Mouse (Mus musculus) MEL (cell line): ENCODE measurements at regions not wholly inside any gene's neighbourhood (a gene's known extent, or its start where the extent isn't known, plus 50 kb on each side); places are given as distances from the start of the nearest gene placed in this dataset.
A peak's percentile ranks its signal among the peaks of the same experiment; 100 is the strongest.

Source experiments
- DNase-seq: peaks from one replicate; pipeline ENCODE4 v3.0.0; 2011; ENCODE audit warnings: low read depth, low spot score
- H3K27ac ChIP-seq: 2 replicates; pipeline ENCODE4 v1.5.1; 2012; ENCODE audit warnings: low read depth, mild to moderate bottlenecking, control low read depth, low read length, moderate library complexity; ENCODE audit not compliant: control insufficient read depth
- H3K27me3 ChIP-seq, 2 experiments: fragments of 150-350 bp in 1 of 2; sonication (generic) in 1 of 2; 2 replicates each; pipeline ENCODE4 v1.6.1; 2012; ENCODE audit warnings: low read length in 2 of 2, mild to moderate bottlenecking in 2 of 2, improper control_type of control experiment in 1 of 2, moderate library complexity in 1 of 2; ENCODE audit not compliant: insufficient read depth in 2 of 2, control insufficient read depth in 1 of 2
- H3K36me3 ChIP-seq, 2 experiments: 2 replicates each; pipeline ENCODE4 v1.6.1; 2012 to 2014; ENCODE audit warnings: low read length in 2 of 2, improper control_type of control experiment in 1 of 2, inconsistent platforms in 1 of 2, mild to moderate bottlenecking in 1 of 2; ENCODE audit not compliant: insufficient read depth in 2 of 2, control insufficient read depth in 1 of 2
- H3K4me1 ChIP-seq, 2 experiments: fragments of 150-350 bp in 1 of 2; sonication (generic) in 1 of 2; 2 replicates each; pipeline ENCODE4 v1.6.1; 2012; ENCODE audit warnings: low read length in 2 of 2, improper control_type of control experiment in 1 of 2, mild to moderate bottlenecking in 1 of 2; ENCODE audit not compliant: insufficient read depth in 2 of 2, control insufficient read depth in 1 of 2
- H3K4me3 ChIP-seq, 2 experiments: fragments of 150-350 bp in 1 of 2; sonication (generic) in 1 of 2; 2 replicates each; pipeline ENCODE4 v1.5.1; 2012; ENCODE audit warnings: low read depth in 2 of 2, low read length in 2 of 2, mild to moderate bottlenecking in 2 of 2, moderate library complexity in 2 of 2, control low read depth in 1 of 2, improper control_type of control experiment in 1 of 2; ENCODE audit not compliant: control insufficient read depth in 1 of 2, insufficient read depth in 1 of 2
- H3K79me2 ChIP-seq: 2 replicates; pipeline ENCODE4 v1.6.1; 2012; ENCODE audit warnings: mild to moderate bottlenecking, low read length, moderate library complexity; ENCODE audit not compliant: control insufficient read depth, poor library complexity, insufficient read depth
- H3K9ac ChIP-seq: 2 replicates; pipeline ENCODE4 v1.6.1; 2012; ENCODE audit warnings: low read depth, mild to moderate bottlenecking, control low read depth, low read length, moderate library complexity; ENCODE audit not compliant: control insufficient read depth, poor library complexity, severe bottlenecking
- H3K9me3 ChIP-seq: fragments of 150-350 bp; sonication (generic); replicated peaks from 2 replicates; pipeline ENCODE4 v1.6.1; 2012; ENCODE audit warnings: mild to moderate bottlenecking, low read length, improper control_type of control experiment, moderate library complexity; ENCODE audit not compliant: insufficient read depth
- BHLHE40 ChIP-seq: IDR thresholded peaks from 2 replicates; pipeline ENCODE4 v1.6.1; 2012; ENCODE audit warnings: low read depth, mild to moderate bottlenecking, inconsistent platforms, low read length, improper control_type of control experiment, borderline replicate concordance
- CTCF ChIP-seq, 3 experiments: IDR thresholded peaks in 2 of 3; conservative IDR thresholded peaks in 1 of 3; 2 replicates each; pipeline ENCODE4 v1.5.1; 2011 to 2012; ENCODE audit warnings: low read length in 3 of 3, low read depth in 2 of 3, mild to moderate bottlenecking in 2 of 3, improper control_type of control experiment in 1 of 3, inconsistent platforms in 1 of 3, mixed read lengths in 1 of 3, moderate library complexity in 1 of 3; ENCODE audit not compliant: control insufficient read depth in 1 of 3, insufficient read depth in 1 of 3, poor library complexity in 1 of 3, severe bottlenecking in 1 of 3
- ELF1 ChIP-seq: IDR thresholded peaks from 2 replicates; pipeline ENCODE4 v1.6.1; 2014; ENCODE audit warnings: low read depth, mild to moderate bottlenecking, inconsistent platforms, low read length, improper control_type of control experiment, moderate library complexity
- ETS1 ChIP-seq: IDR thresholded peaks from 2 replicates; pipeline ENCODE4 v1.6.1; 2012; ENCODE audit warnings: low read depth, mild to moderate bottlenecking, inconsistent platforms, low read length, improper control_type of control experiment, moderate library complexity
- GABPA ChIP-seq: IDR thresholded peaks from 2 replicates; pipeline ENCODE4 v1.6.1; 2012; ENCODE audit warnings: low read depth, mild to moderate bottlenecking, inconsistent platforms, low read length, improper control_type of control experiment, moderate library complexity
- GATA1 ChIP-seq: IDR thresholded peaks from 2 replicates; pipeline ENCODE4 v1.6.1; 2011; ENCODE audit warnings: low read depth, low read length, improper control_type of control experiment
- JUND ChIP-seq: IDR thresholded peaks from 2 replicates; pipeline ENCODE4 v1.6.1; 2011; ENCODE audit warnings: low read depth, mild to moderate bottlenecking, improper control_type of control experiment, low read length
- MEF2A ChIP-seq: IDR thresholded peaks from 2 replicates; pipeline ENCODE4 v1.6.1; 2014; ENCODE audit warnings: low read depth, mild to moderate bottlenecking, inconsistent platforms, low read length, improper control_type of control experiment; ENCODE audit not compliant: poor library complexity, insufficient replicate concordance, severe bottlenecking; ENCODE audit errors: extremely low read depth
- MYB ChIP-seq: IDR thresholded peaks from 2 replicates; pipeline ENCODE4 v1.6.1; 2011; ENCODE audit warnings: mild to moderate bottlenecking, low read depth, low read length, improper control_type of control experiment
- NRF1 ChIP-seq: IDR thresholded peaks from 2 replicates; pipeline ENCODE4 v1.6.1; 2014; ENCODE audit warnings: low read depth, mild to moderate bottlenecking, inconsistent platforms, low read length, improper control_type of control experiment, moderate library complexity; ENCODE audit not compliant: poor library complexity, insufficient read depth, severe bottlenecking
- POLR2A ChIP-seq, 2 experiments: IDR thresholded peaks; 2 replicates each; pipeline ENCODE4 v1.6.1; 2011 to 2012; ENCODE audit warnings: low read length in 2 of 2, mild to moderate bottlenecking in 2 of 2, control low read depth in 1 of 2, improper control_type of control experiment in 1 of 2, low read depth in 1 of 2, moderate library complexity in 1 of 2; ENCODE audit not compliant: control insufficient read depth in 1 of 2, insufficient read depth in 1 of 2, poor library complexity in 1 of 2
- POLR2AphosphoS2 ChIP-seq: IDR thresholded peaks from 2 replicates; pipeline ENCODE4 v1.6.1; 2011; ENCODE audit warnings: low read length, improper control_type of control experiment
- RAD21 ChIP-seq: IDR thresholded peaks from 2 replicates; pipeline ENCODE4 v1.6.1; 2011; ENCODE audit warnings: mild to moderate bottlenecking, low read depth, low read length, improper control_type of control experiment
- RCOR1 ChIP-seq: IDR thresholded peaks from 2 replicates; pipeline ENCODE4 v1.6.1; 2012; ENCODE audit warnings: low read depth, mild to moderate bottlenecking, inconsistent platforms, low read length, improper control_type of control experiment
- SMC3 ChIP-seq: IDR thresholded peaks from 2 replicates; pipeline ENCODE4 v1.6.1; 2011; ENCODE audit warnings: low read depth, low read length, improper control_type of control experiment
- TCF12 ChIP-seq: IDR thresholded peaks from 2 replicates; pipeline ENCODE4 v1.6.1; 2014; ENCODE audit warnings: low read depth, mild to moderate bottlenecking, inconsistent platforms, low read length, improper control_type of control experiment, moderate library complexity
- USF2 ChIP-seq, 2 experiments: IDR thresholded peaks; 2 replicates each; pipeline ENCODE4 v1.6.1; 2011 to 2012; ENCODE audit warnings: improper control_type of control experiment in 2 of 2, low read length in 2 of 2, borderline replicate concordance in 1 of 2, inconsistent platforms in 1 of 2, low read depth in 1 of 2, mild to moderate bottlenecking in 1 of 2; ENCODE audit not compliant: insufficient read depth in 1 of 2
- ZC3H11A ChIP-seq: IDR thresholded peaks from 2 replicates; pipeline ENCODE4 v1.6.1; 2012; ENCODE audit warnings: low read depth, mild to moderate bottlenecking, inconsistent platforms, low read length, improper control_type of control experiment
- ZKSCAN1 ChIP-seq: IDR thresholded peaks from 2 replicates; pipeline ENCODE4 v1.6.1; 2012; ENCODE audit warnings: low read depth, mild to moderate bottlenecking, inconsistent platforms, low read length, improper control_type of control experiment, moderate library complexity

DNA sequence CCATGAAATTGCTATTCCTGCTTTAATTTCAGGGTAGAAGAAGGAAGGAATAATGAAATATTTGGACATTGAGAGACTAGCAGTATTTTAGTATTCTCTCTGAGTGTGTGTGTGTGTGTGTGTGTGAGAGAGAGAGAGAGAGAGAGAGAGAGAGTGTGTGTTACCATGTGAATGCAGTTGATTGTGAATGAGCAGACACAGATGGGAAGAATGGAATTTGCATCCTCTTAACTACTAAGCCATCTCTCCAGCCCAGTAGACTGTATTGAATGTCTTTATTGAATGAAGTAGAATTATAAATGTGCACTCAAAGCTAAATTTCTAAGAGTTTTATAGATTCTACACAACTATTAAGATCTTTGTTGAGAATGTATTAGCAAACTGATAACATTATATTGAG is 340.3 kb downstream of the Kcns3 start:
- no peak overlapping the region for H3K4me3 ChIP-seq
- no peak for TF ChIP-seq POLR2AphosphoS2
- TF ChIP-seq CTCF (IDR thresholded peaks at IDR 0.05 in 2 of 3, conservative IDR thresholded peaks at IDR 0.05 in 1 of 3; ENCODE audit: control insufficient read depth in 1 of 3, insufficient read depth in 1 of 3, low read depth in 2 of 3, low read length in 3 of 3, poor library complexity in 1 of 3, severe bottlenecking in 1 of 3) = no peak
- TF ChIP-seq ZKSCAN1 = no peak
- no peak for TF ChIP-seq NRF1
- TF ChIP-seq USF2 (IDR thresholded peaks at IDR 0.05; ENCODE audit: borderline replicate concordance in 1 of 2, insufficient read depth in 1 of 2, low read depth in 1 of 2, low read length in 2 of 2) = no peak
- TF ChIP-seq GABPA = no peak
- TF ChIP-seq RCOR1 = no peak
- TF ChIP-seq JUND = no peak
- no peak for TF ChIP-seq SMC3
- TF ChIP-seq MYB = no peak
- no peak overlapping the region for H3K9ac ChIP-seq
- no peaks in the 10 kb centered on the region for H3K4me1 ChIP-seq
- no peaks in the 10 kb centered on the region for H3K27me3 ChIP-seq
- no peaks in the 10 kb centered on the region for H3K79me2 ChIP-seq
- no peaks in the 10 kb centered on the region for H3K36me3 ChIP-seq
- no peaks in the 10 kb centered on the region for H3K9me3 ChIP-seq
- DNase-seq = no peak
- no peak overlapping the region for H3K27ac ChIP-seq

DNA sequence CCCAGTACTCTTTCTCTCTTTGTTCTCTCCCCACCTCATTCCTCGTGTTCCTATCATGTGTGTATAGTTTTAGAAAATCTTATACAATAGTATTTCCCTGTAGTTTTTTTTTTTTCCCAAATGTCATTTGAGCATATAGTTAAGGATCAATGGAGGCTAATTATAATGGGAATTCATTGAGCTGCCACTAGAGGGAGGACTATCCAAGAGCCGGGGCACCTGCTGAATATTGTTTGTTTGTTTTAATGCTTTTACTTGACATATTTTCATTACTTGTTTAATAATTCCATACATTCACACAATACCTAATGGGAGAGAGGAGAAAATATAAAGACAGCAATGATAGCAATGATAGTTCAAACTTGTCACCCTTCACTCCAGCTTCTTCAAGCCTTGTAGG is 346.4 kb downstream of the Kcns3 start:
- Histone ChIP-seq H3K27ac (no peak overlapping the region), H3K4me1 (no peaks in the 10 kb centered on the region), H3K9me3 (no peaks in the 10 kb centered on the region), H3K9ac (no peak overlapping the region), H3K36me3 (no peaks in the 10 kb centered on the region), H3K27me3 (no peaks in the 10 kb centered on the region), H3K79me2 (no peaks in the 10 kb centered on the region), H3K4me3 (no peak overlapping the region)
- TF ChIP-seq SMC3 (peak; percentile 40), TCF12 (no peak), RCOR1 (no peak), RAD21 (peak; percentile 19; the same call in 1 of the 2 replicates), ETS1 (no peak), GATA1 (no peak), CTCF (IDR thresholded peaks at IDR 0.05 in 2 of 3, conservative IDR thresholded peaks at IDR 0.05 in 1 of 3; ENCODE audit: control insufficient read depth in 1 of 3, insufficient read depth in 1 of 3, low read depth in 2 of 3, low read length in 3 of 3, poor library complexity in 1 of 3, severe bottlenecking in 1 of 3) (peak in 2 of 3 experiments; percentile 10 to 30; a peak in 1 of 6 replicates), GABPA (no peak), POLR2A (IDR thresholded peaks at IDR 0.05; ENCODE audit: control insufficient read depth in 1 of 2, insufficient read depth in 1 of 2, low read depth in 1 of 2, low read length in 2 of 2, poor library complexity in 1 of 2) (no peak), ELF1 (no peak), BHLHE40 (no peak), ZC3H11A (no peak), MEF2A (no peak)
- peak; percentile 3 for DNase-seq
